ENCODE assay signal across 8 mouse cellular contexts in genomic region chr8:83653662-83654017, GRCm38 (mm10). TPM values are rescaled to one million over a fixed set of nuclear protein-coding genes. Genes with fewer than 3 reads are reported as not detected.
DNase-seq lines count a peak whose midpoint lies in the region; ATAC-seq lines count a peak whose summit lies in the region.

No protein-coding gene starts in this region.

- no peak for DNase-seq in heart, postnatal 10 days
- peak; percentile 33 for DNase-seq in ES-CJ7 (ENCODE audit: low read depth, low spot score)
- DNase-seq in T-cell, adult 2 months (ENCODE audit: low spot score): no peak
- DNase-seq in thymus, postnatal 25 days: no peak
- DNase-seq in adrenal gland, adult (ENCODE audit: inconsistent age in 2 of 2, low spot score in 1 of 2): no peak

- H3K36me3 ChIP-seq in heart, embryonic 12.5 days: peaks cover 23% of the 10 kb centered on the region
- H3K36me3 ChIP-seq in forebrain, embryonic 16.5 days (ENCODE audit: control insufficient read depth, insufficient read depth): no peaks in the 10 kb centered on the region
- H3K36me3 ChIP-seq in liver, embryonic 16.5 days (ENCODE audit: control insufficient read depth, insufficient read depth): no peaks in the 10 kb centered on the region

- peak overlapping the region; percentile 95 for H3K4me2 ChIP-seq in heart, embryonic 12.5 days
- peak overlapping the region; percentile 94 for H3K4me2 ChIP-seq in forebrain, embryonic 16.5 days (ENCODE audit: low read length)
- peak overlapping the region; percentile 94 for H3K4me2 ChIP-seq in liver, embryonic 16.5 days (ENCODE audit: low read depth, low read length)

- H3K4me3 ChIP-seq in heart, embryonic 12.5 days: peak overlapping the region; percentile 90
- H3K4me3 ChIP-seq in forebrain, embryonic 16.5 days (replicated peaks; ENCODE audit: low read length): peak overlapping the region; percentile 84
- H3K4me3 ChIP-seq in liver, embryonic 16.5 days (ENCODE audit: low read depth, low read length): peak overlapping the region; percentile 85

- H3K9ac ChIP-seq in heart, embryonic 12.5 days: peak overlapping the region; percentile 93
- H3K9ac ChIP-seq in forebrain, embryonic 16.5 days (replicated peaks; ENCODE audit: low read depth, low read length): peak overlapping the region; percentile 82
- peak overlapping the region; percentile 87 for H3K9ac ChIP-seq in liver, embryonic 16.5 days (ENCODE audit: low read depth, low read length)

- H3K4me1 ChIP-seq in heart, embryonic 12.5 days (replicated peaks): peaks cover 28% of the 10 kb centered on the region
- H3K4me1 ChIP-seq in forebrain, embryonic 16.5 days (replicated peaks; ENCODE audit: control insufficient read depth, insufficient read depth, low read length): peaks cover 13% of the 10 kb centered on the region
- peaks cover 42% of the 10 kb centered on the region for H3K4me1 ChIP-seq in liver, embryonic 16.5 days (ENCODE audit: control insufficient read depth, low read depth, low read length)

- intact Hi-C loops in heart, postnatal 10 days (cut with DNase I): no loop called here

- WGBS in heart, embryonic 12.5 days: 36% methylated on average over 10 of the region's 10 CpGs
- 41% methylated on average over 10 of the region's 10 CpGs for WGBS in forebrain, embryonic 16.5 days
- 23% methylated on average over 10 of the region's 10 CpGs for WGBS in liver, embryonic 16.5 days (ENCODE audit: insufficient replicate concordance)

- H3K27me3 ChIP-seq in heart, embryonic 12.5 days (replicated peaks): no peaks in the 10 kb centered on the region
- H3K27me3 ChIP-seq in forebrain, embryonic 16.5 days (replicated peaks; ENCODE audit: control insufficient read depth, insufficient read depth, low read length): no peaks in the 10 kb centered on the region
- no peaks in the 10 kb centered on the region for H3K27me3 ChIP-seq in liver, embryonic 16.5 days (ENCODE audit: control insufficient read depth, insufficient read depth, low read depth, low read length)

- no peak for ATAC-seq in heart, embryonic 12.5 days (ENCODE audit: insufficient number of reproducible peaks, low FRiP score)
- ATAC-seq in forebrain, embryonic 16.5 days: no peak
- no peak for ATAC-seq in liver, embryonic 16.5 days (ENCODE audit: low read depth)

- peak overlapping the region; percentile 72; the same call in 1 of the 2 replicates for H3K27ac ChIP-seq in heart, embryonic 12.5 days (ENCODE audit: poor library complexity, severe bottlenecking)
- no peak overlapping the region; the same call in 1 of the 2 replicates for H3K27ac ChIP-seq in forebrain, embryonic 16.5 days (ENCODE audit: low read length)
- H3K27ac ChIP-seq in liver, embryonic 16.5 days (ENCODE audit: low read length): peak overlapping the region; percentile 80

- H3K9me3 ChIP-seq in heart, embryonic 12.5 days (replicated peaks): no peaks in the 10 kb centered on the region
- no peaks in the 10 kb centered on the region for H3K9me3 ChIP-seq in forebrain, embryonic 16.5 days (ENCODE audit: control insufficient read depth, low read length)
- no peaks in the 10 kb centered on the region for H3K9me3 ChIP-seq in liver, embryonic 16.5 days (replicated peaks; ENCODE audit: control insufficient read depth, low read length)

RNA-seq across cellular contexts. Expression of gene Gipc1, which starts 1.2 kb away (rescaled TPM):
- polyA plus RNA-seq in heart, embryonic 12.5 days (2016; fragmentation: Nextera tagmentation; extraction: Ambion mirVana): 175 and 180 TPM in 2 replicates
- total RNA-seq in heart, postnatal 10 days (2021): 10 to 100 TPM; 46.1 to 48.7 TPM
- polyA plus RNA-seq in forebrain, embryonic 16.5 days (2015; fragmentation: Nextera tagmentation; extraction: Ambion mirVana): 147 and 151 TPM in 2 replicates
- 47.0 and 48.6 TPM in 2 replicates for polyA plus RNA-seq in liver, embryonic 16.5 days (2015; fragmentation: Nextera tagmentation; extraction: Ambion mirVana)

RNA-seq across cellular contexts. Expression of gene Ptger1, which starts 12.8 kb away (rescaled TPM):
- polyA plus RNA-seq in heart, embryonic 12.5 days (2016; fragmentation: Nextera tagmentation; extraction: Ambion mirVana): 0.32 and 0.60 TPM in 2 replicates
- total RNA-seq in heart, postnatal 10 days (2021): under 1 TPM; 0.20 to 0.53 TPM
- polyA plus RNA-seq in forebrain, embryonic 16.5 days (2015; fragmentation: Nextera tagmentation; extraction: Ambion mirVana): 0.45 and 1.3 TPM in 2 replicates
- 0.12 and 0.53 TPM in 2 replicates for polyA plus RNA-seq in liver, embryonic 16.5 days (2015; fragmentation: Nextera tagmentation; extraction: Ambion mirVana)

RNA-seq across cellular contexts. Expression of gene Pkn1, which starts 45.3 kb away (rescaled TPM):
- polyA plus RNA-seq in heart, embryonic 12.5 days (2016; fragmentation: Nextera tagmentation; extraction: Ambion mirVana): 24.4 and 28.7 TPM in 2 replicates
- 10 to 100 TPM; 58.9 to 66.7 TPM for total RNA-seq in heart, postnatal 10 days (2021)
- polyA plus RNA-seq in forebrain, embryonic 16.5 days (2015; fragmentation: Nextera tagmentation; extraction: Ambion mirVana): 30.7 and 36.0 TPM in 2 replicates
- polyA plus RNA-seq in liver, embryonic 16.5 days (2015; fragmentation: Nextera tagmentation; extraction: Ambion mirVana): 9.6 and 9.8 TPM in 2 replicates

RNA-seq across cellular contexts. Expression of gene Dnajb1, which starts 45.6 kb away (rescaled TPM):
- polyA plus RNA-seq in heart, embryonic 12.5 days (2016; fragmentation: Nextera tagmentation; extraction: Ambion mirVana): 45.1 and 47.4 TPM in 2 replicates
- total RNA-seq in heart, postnatal 10 days (2021): 10 to 100 TPM; 17.5 to 18.0 TPM
- 58.6 and 62.3 TPM in 2 replicates for polyA plus RNA-seq in forebrain, embryonic 16.5 days (2015; fragmentation: Nextera tagmentation; extraction: Ambion mirVana)
- polyA plus RNA-seq in liver, embryonic 16.5 days (2015; fragmentation: Nextera tagmentation; extraction: Ambion mirVana): 50.1 and 51.7 TPM in 2 replicates

RNA-seq across cellular contexts. Expression of gene Tecr, which starts 45.9 kb away (rescaled TPM):
- 445 and 456 TPM in 2 replicates for polyA plus RNA-seq in heart, embryonic 12.5 days (2016; fragmentation: Nextera tagmentation; extraction: Ambion mirVana)
- total RNA-seq in heart, postnatal 10 days (2021): 100 to 1,000 TPM; 181 to 199 TPM
- 694 and 809 TPM in 2 replicates for polyA plus RNA-seq in forebrain, embryonic 16.5 days (2015; fragmentation: Nextera tagmentation; extraction: Ambion mirVana)
- polyA plus RNA-seq in liver, embryonic 16.5 days (2015; fragmentation: Nextera tagmentation; extraction: Ambion mirVana): 323 and 347 TPM in 2 replicates
